Mouse (Mus musculus): ENCODE data around the gene Dst.

The Dst gene

GRCm38 (mm10) chr1:34220094-34220601 is 312.1 kb downstream of the Dst start:
- DNase-seq (ENCODE audit: low read depth, low spot score): no peak

GRCm38 (mm10) chr1:34223866-34224265 is 315.8 kb downstream of the Dst start:
- no peak for DNase-seq (ENCODE audit: low read depth, low spot score)

GRCm38 (mm10) chr1:34227676-34228075 is 319.7 kb downstream of the Dst start:
- DNase-seq (ENCODE audit: low read depth, low spot score): no peak

GRCm38 (mm10) chr1:34231041-34231440 is 323.0 kb downstream of the Dst start:
- DNase-seq (ENCODE audit: low read depth, low spot score): no peak

- DNase-seq (ENCODE audit: low read depth, low spot score): peak; percentile 61
These were observed 328.3 kb downstream of the Dst start for GRCm38 (mm10) chr1:34236254-34236723.

GRCm38 (mm10) chr1:34237211-34237610 is 329.2 kb downstream of the Dst start:
- DNase-seq (ENCODE audit: low read depth, low spot score): no peak

- no peak for DNase-seq (ENCODE audit: low read depth, low spot score)
These were observed 329.7 kb downstream of the Dst start for GRCm38 (mm10) chr1:34237689-34238091.

GRCm38 (mm10) chr1:34238231-34238630 is 330.2 kb downstream of the Dst start:
- DNase-seq (ENCODE audit: low read depth, low spot score): no peak

- DNase-seq (ENCODE audit: low read depth, low spot score): no peak
These were observed 336.7 kb downstream of the Dst start for GRCm38 (mm10) chr1:34244678-34245077.

GRCm38 (mm10) chr1:34245951-34246641 is 338.1 kb downstream of the Dst start:
- no peak for DNase-seq (ENCODE audit: low read depth, low spot score)

- DNase-seq (ENCODE audit: low read depth, low spot score): no peak
These were observed 338.6 kb downstream of the Dst start for GRCm38 (mm10) chr1:34246642-34246987.

- DNase-seq (ENCODE audit: low read depth, low spot score): no peak
These were observed 343.1 kb downstream of the Dst start for GRCm38 (mm10) chr1:34251137-34251536.

GRCm38 (mm10) chr1:34252267-34252666 is 344.2 kb downstream of the Dst start:
- DNase-seq (ENCODE audit: low read depth, low spot score): no peak

- DNase-seq (ENCODE audit: low read depth, low spot score): no peak
These were observed 345.9 kb downstream of the Dst start for GRCm38 (mm10) chr1:34253876-34254275.

- no peak for DNase-seq (ENCODE audit: low read depth, low spot score)
These were observed 351.9 kb downstream of the Dst start for GRCm38 (mm10) chr1:34259898-34260297.

- no peak for DNase-seq (ENCODE audit: low read depth, low spot score)
These were observed 353.0 kb downstream of the Dst start for GRCm38 (mm10) chr1:34261011-34261410.

GRCm38 (mm10) chr1:34268520-34268919 is 360.5 kb downstream of the Dst start:
- DNase-seq (ENCODE audit: low read depth, low spot score): no peak

GRCm38 (mm10) chr1:34269578-34269977 is 361.6 kb downstream of the Dst start:
- no peak for DNase-seq (ENCODE audit: low read depth, low spot score)

GRCm38 (mm10) chr1:34273922-34274321 is 365.9 kb downstream of the Dst start:
- no peak for DNase-seq (ENCODE audit: low read depth, low spot score)

GRCm38 (mm10) chr1:34275787-34276186 is 367.8 kb downstream of the Dst start:
- DNase-seq (ENCODE audit: low read depth, low spot score): no peak

GRCm38 (mm10) chr1:34276756-34277155 is 368.7 kb downstream of the Dst start:
- no peak for DNase-seq (ENCODE audit: low read depth, low spot score)

GRCm38 (mm10) chr1:34277259-34277658 is 369.2 kb downstream of the Dst start:
- no peak for DNase-seq (ENCODE audit: low read depth, low spot score)

- DNase-seq (ENCODE audit: low read depth, low spot score): no peak
These were observed 375.5 kb downstream of the Dst start for GRCm38 (mm10) chr1:34283502-34283901.

GRCm38 (mm10) chr1:34284979-34285378 is 377.0 kb downstream of the Dst start:
- DNase-seq (ENCODE audit: low read depth, low spot score): no peak

All from embryo, embryonic 11.5 days (tissue).